Mouse (Mus musculus) limb, embryonic 14.5 days (tissue): ENCODE results near the gene Anks1b. TPM values are rescaled to one million over a fixed set of nuclear protein-coding genes. Genes with fewer than 3 reads are reported as not detected.

Experiments used
- ATAC-seq: fragments of 200-750 bp; cut with Nextera tagmentation; 2 replicates; pipeline ENCODE4 v1.8.0; 2017; ENCODE audit warnings: low read depth, moderate number of reproducible peaks, moderate TSS enrichment; ENCODE audit not compliant: low FRiP score
- DNase-seq: peaks from one replicate; pipeline ENCODE4 v3.0.0-alpha.2; 2015; ENCODE audit warnings: low spot score
- H3K27ac ChIP-seq: fragments of 300-500 bp; sonication (generic); replicated peaks from 2 replicates; pipeline ENCODE4 v1.5.1; 2014; ENCODE audit warnings: low read depth, mild to moderate bottlenecking, low read length, moderate library complexity, mixed read lengths
- H3K27me3 ChIP-seq: fragments of 300-500 bp; sonication (generic); 2 replicates; pipeline ENCODE4 v1.6.1; 2014; ENCODE audit warnings: low read length, mixed read lengths; ENCODE audit not compliant: control insufficient read depth, insufficient read depth
- H3K36me3 ChIP-seq: fragments of 300-500 bp; sonication (generic); 2 replicates; pipeline ENCODE4 v1.6.1; 2014; ENCODE audit warnings: mild to moderate bottlenecking, low read length, moderate library complexity, mixed read lengths; ENCODE audit not compliant: control insufficient read depth, insufficient read depth
- H3K4me1 ChIP-seq: fragments of 300-500 bp; sonication (generic); 2 replicates; pipeline ENCODE4 v1.6.1; 2014; ENCODE audit warnings: antibody characterized with exemption, low read length, mixed read lengths; ENCODE audit not compliant: control insufficient read depth, insufficient read depth
- H3K4me2 ChIP-seq: fragments of 300-500 bp; sonication (generic); replicated peaks from 2 replicates; pipeline ENCODE4 v1.6.1; 2014; ENCODE audit warnings: low read depth, mild to moderate bottlenecking, low read length, moderate library complexity; ENCODE audit not compliant: severe bottlenecking
- H3K4me3 ChIP-seq: fragments of 300-500 bp; sonication (generic); replicated peaks from 2 replicates; pipeline ENCODE4 v1.5.1; 2014; ENCODE audit warnings: low read length
- H3K9ac ChIP-seq: fragments of 300-500 bp; sonication (generic); 2 replicates; pipeline ENCODE4 v1.6.1; 2014; ENCODE audit warnings: mild to moderate bottlenecking, low read depth, low read length, moderate library complexity; ENCODE audit not compliant: severe bottlenecking
- H3K9me3 ChIP-seq: fragments of 300-500 bp; sonication (generic); 2 replicates; pipeline ENCODE4 v1.6.1; 2016; ENCODE audit warnings: low read length; ENCODE audit not compliant: control insufficient read depth
- POLR2A ChIP-seq: fragments of 200-500 bp; IDR thresholded peaks from 2 replicates; pipeline ENCODE4 v1.8.0; 2012; ENCODE audit warnings: inconsistent platforms, mild to moderate bottlenecking, moderate library complexity, borderline replicate concordance; ENCODE audit not compliant: insufficient read depth, insufficient read length; ENCODE audit errors: extremely low read depth
- WGBS: fragments of 180-500 bp; shearing (Covaris S2); extraction: QIAGEN DNeasy Blood & Tissue Kit; methylation state at CpG from one replicate; pipeline ENCODE4 v1.1.7; 2014; 5-methylcytosine and 5-hydroxymethylcytosine counted together
- polyA plus RNA-seq, 2 experiments: library from polyadenylated mRNA; depleted of rRNA in 1 of 2; stranded (reverse) in 1 of 2; unstranded in 1 of 2; fragments of >200 nt; fragmentation: Nextera tagmentation in 1 of 2; extraction: Ambion mirVana in 1 of 2; gene quantifications; 2 replicates each; pipeline versions ENCODE4 v1.2.1 to v1.2.3; 2012 to 2014

Gene Anks1b
- polyA plus RNA-seq, 2 experiments: 2.6 to 4.3 TPM

DNA sequence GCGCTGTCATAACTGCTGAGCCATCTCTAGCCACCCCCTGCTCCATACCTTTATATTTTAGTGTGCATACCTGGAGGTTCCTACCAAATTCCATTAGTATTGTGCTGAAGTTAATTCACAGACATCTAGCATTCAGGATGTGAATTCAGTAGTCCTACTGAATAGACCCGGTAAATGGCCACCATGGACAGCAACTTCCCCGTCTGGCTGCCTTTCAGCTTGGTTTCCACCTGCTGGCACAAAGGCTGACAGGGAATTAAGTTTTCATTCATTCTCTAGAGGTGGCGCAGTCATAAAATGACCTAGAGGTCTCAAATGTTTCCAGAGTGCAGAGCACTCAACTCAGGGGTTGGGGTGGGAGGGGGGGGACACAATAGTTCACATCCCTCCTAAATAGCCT lies 953.6 kb downstream of the Anks1b start:
- Histone ChIP-seq H3K4me3 (no peak overlapping the region), H3K9ac (no peak overlapping the region), H3K36me3 (no peaks in the 10 kb centered on the region), H3K9me3 (no peaks in the 10 kb centered on the region), H3K4me2 (no peak overlapping the region), H3K27me3 (peaks cover 54% of the 10 kb centered on the region), H3K27ac (no peak overlapping the region), H3K4me1 (0 out of 2 replicates have a peak, but pooled peaks cover 3% of the 10 kb centered on the region)
- DNase-seq: peak; percentile 80
- TF ChIP-seq POLR2A: no peak
- WGBS: 19% methylated on average over 4 of the region's 4 CpGs
- ATAC-seq: no peak

DNA sequence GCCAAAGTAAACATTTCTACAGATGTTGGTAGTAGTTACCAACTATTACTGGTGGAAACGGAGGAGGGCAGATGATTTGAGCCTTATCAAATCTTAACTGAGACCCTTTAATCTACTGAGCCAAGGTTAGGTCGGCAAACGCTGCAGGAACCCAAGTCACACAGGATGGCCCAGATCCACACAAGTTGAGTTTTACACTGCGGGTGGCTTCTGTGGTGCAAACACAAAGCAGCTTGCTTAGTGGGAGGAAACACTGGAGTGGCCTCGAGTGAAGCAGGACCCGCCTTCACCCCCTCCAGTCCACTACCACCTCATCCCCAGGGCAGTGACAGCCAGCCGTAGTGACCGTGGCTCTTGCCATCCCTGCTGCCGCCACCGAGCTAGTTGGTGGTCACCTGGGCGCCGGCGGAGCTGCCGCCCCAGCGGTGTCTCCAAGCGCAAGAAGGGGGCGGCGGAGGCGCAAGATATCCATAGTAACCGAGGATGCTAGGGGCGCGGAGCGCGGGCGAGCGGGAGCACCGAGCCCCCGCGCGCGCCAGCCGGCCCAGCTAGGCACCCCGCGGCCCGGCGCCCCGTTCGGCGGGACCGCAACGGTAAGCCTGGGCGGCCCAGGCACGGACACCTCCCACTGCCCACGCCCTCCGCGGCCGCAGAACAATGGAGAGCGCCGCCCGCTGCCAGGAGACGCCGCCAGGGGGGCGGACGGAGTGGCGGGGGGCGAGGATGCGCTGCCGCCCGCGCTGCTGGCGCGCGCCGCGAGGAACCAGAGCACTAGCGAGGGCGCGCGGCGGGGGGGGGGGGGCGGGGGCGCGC lies 955.5 kb downstream of the Anks1b start:
- no peaks in the 10 kb centered on the region for H3K36me3 ChIP-seq
- H3K27me3 ChIP-seq: peaks cover 63% of the 10 kb centered on the region
- H3K4me1 ChIP-seq: 0 out of 2 replicates have a peak, but pooled peaks cover 3% of the 10 kb centered on the region
- DNase-seq (no peak), ATAC-seq (0 out of 2 replicates have a peak, but pooled peaks have one; percentile 12)
- no peak overlapping the region for H3K27ac ChIP-seq
- H3K9me3 ChIP-seq: no peaks in the 10 kb centered on the region
- H3K9ac ChIP-seq: peak overlapping the region; percentile 36; the same call in 1 of the 2 replicates
- peak overlapping the region; percentile 95 for H3K4me2 ChIP-seq
- TF ChIP-seq POLR2A: no peak
- WGBS: 1% methylated on average over 29 of the region's 73 CpGs
- peak overlapping the region; percentile 54 for H3K4me3 ChIP-seq

DNA sequence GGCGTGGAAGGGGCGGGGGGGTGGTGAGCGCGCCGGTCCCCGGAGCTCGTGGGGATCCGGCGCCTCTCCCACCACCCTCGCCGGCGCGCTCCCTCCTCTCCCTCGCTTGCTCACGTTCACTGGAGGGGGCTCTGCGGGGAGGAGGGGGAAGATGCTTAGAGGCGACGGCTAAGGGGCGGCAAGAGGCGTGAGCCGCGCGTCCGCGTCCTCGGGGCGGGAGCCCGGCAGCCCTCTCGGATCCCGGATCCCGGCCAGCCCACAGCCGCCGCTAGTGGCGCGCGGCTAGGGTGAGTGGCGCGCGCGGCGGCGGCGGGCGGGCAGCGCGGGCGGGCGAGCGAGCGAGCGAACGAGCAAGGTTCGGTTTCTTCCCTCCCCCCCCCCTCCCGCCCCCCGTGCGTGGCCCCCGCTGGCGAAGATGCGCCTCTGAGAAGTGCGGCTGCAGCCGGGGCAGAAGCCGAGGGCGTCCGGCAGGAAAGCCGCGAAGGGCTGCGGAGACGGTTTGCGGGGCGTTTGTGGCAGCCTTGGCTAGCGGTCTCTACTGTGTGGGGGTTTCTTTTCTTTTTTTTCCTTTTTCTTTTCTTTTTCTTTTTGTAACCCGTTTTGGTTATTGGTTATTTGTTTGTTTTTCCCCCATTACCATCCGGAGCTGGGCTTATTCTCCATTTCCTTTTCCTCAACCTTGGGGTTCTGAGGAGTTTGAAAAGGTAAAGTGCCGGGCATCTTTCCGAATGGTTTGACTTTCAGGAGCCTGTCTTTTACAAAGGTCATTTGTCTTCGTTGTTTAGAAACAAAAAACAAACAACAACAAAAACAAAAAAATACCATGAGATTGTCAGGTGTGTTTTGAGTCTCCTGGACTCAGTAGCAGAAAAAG lies 956.3 kb downstream of the Anks1b start:
- Histone ChIP-seq H3K4me1 (0 out of 2 replicates have a peak, but pooled peaks cover 3% of the 10 kb centered on the region), H3K9ac (peak overlapping the region; percentile 36; the same call in 1 of the 2 replicates), H3K27me3 (peaks cover 63% of the 10 kb centered on the region), H3K36me3 (no peaks in the 10 kb centered on the region), H3K9me3 (no peaks in the 10 kb centered on the region), H3K4me3 (peak overlapping the region; percentile 54), H3K27ac (no peak overlapping the region), H3K4me2 (peak overlapping the region; percentile 95)
- no peak for DNase-seq
- peak; percentile 41; the same call in 1 of the 2 replicates for ATAC-seq
- 1% methylated on average over 36 of the region's 76 CpGs for WGBS
- no peak for TF ChIP-seq POLR2A

GRCm38 (mm10) chr10:90830268-90830585 lies 956.9 kb downstream of the Anks1b start:
- ATAC-seq: no peak
- H3K27me3 ChIP-seq: peaks cover 63% of the 10 kb centered on the region
- H3K27ac ChIP-seq: no peak overlapping the region
- 0 out of 2 replicates have a peak, but pooled peaks cover 3% of the 10 kb centered on the region for H3K4me1 ChIP-seq
- TF ChIP-seq POLR2A: no peak
- no peak for DNase-seq
- peak overlapping the region; percentile 95; the same call in 1 of the 2 replicates for H3K4me2 ChIP-seq
- no peak overlapping the region for H3K9ac ChIP-seq
- WGBS: 1% methylated on average over 11 of the region's 11 CpGs
- no peaks in the 10 kb centered on the region for H3K36me3 ChIP-seq
- no peaks in the 10 kb centered on the region for H3K9me3 ChIP-seq
- H3K4me3 ChIP-seq: peak overlapping the region; percentile 54
